Mouse (Mus musculus) liver, embryonic 14.5 days (tissue): ENCODE measurements around the gene Eef1akmt1.

ENCODE experiments used
- CTCF ChIP-seq: IDR thresholded peaks from 2 replicates; pipeline ENCODE4 v1.5.1; 2016; ENCODE audit warnings: antibody characterized with exemption, low read depth, control low read depth
- EP300 ChIP-seq: IDR thresholded peaks from 2 replicates; pipeline ENCODE4 v1.6.1; 2016; ENCODE audit warnings: antibody characterized with exemption, low read depth

DNA sequence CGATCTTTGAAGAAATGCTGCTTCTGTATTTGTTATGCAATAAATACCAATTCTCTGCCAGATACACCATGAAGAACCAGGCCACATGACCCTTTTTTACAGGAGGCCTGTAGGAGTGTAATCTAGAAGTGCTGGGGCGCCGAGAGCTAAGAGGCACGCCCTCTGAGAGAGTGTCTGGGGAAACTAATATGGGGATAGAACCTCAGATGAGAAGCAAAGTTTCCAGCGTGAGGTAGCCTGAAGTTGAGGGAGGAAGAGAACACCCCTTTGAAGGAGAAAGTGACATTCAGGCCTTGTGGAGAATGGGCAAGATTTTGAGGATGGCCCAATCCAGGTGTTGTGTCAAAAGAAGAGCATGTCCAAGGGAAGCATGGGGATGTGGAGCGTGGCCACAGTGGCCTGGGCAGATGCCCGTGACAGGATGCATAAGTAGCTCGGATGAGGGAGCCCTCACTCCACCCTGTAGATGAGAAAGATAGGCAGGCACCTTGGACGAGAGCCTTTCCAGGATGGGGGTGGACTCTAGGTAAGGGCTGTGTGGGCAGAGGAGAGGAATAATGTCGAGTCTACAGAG lies 45.3 kb downstream of the Eef1akmt1 start:
- no peak for TF ChIP-seq CTCF
- TF ChIP-seq EP300, result no peak
